Mouse (Mus musculus): Measurements from ENCODE around the gene Stx6. TPM values are rescaled to one million over a fixed set of nuclear protein-coding genes. Genes with fewer than 3 reads are reported as not detected.

The Stx6 gene
- polyA plus RNA-seq, 1 experiment = not detected

GRCm38 (mm10) chr1:155216844-155217243 is 58.3 kb downstream of the Stx6 start:
- WGBS = 72% methylated on average over 6 of the region's 6 CpGs
- Histone ChIP-seq H3K4me1 (ENCODE audit: control insufficient read depth, insufficient read depth, low read length) (peaks cover 53% of the 10 kb centered on the region), H3K4me3 (ENCODE audit: insufficient read depth, low read depth, low read length) (no peak overlapping the region), H3K27ac (ENCODE audit: insufficient read depth, low read depth, low read length) (no peak overlapping the region)
- TF ChIP-seq CTCF (IDR thresholded peaks at IDR 0.05; ENCODE audit: insufficient read depth, low read depth, low read length) (no peak), POLR2A (IDR thresholded peaks at IDR 0.05; ENCODE audit: insufficient read depth, low read depth, low read length) (no peak)

- WGBS = 53% methylated on average over 9 of the region's 9 CpGs
- H3K4me1 ChIP-seq (ENCODE audit: control insufficient read depth, insufficient read depth, low read length) = peaks cover 50% of the 10 kb centered on the region
- H3K4me3 ChIP-seq (ENCODE audit: insufficient read depth, low read depth, low read length) = no peak overlapping the region
- peak; percentile 72 for TF ChIP-seq CTCF (IDR thresholded peaks at IDR 0.05; ENCODE audit: insufficient read depth, low read depth, low read length)
- TF ChIP-seq POLR2A (IDR thresholded peaks at IDR 0.05; ENCODE audit: insufficient read depth, low read depth, low read length) = no peak
- no peak overlapping the region for H3K27ac ChIP-seq (ENCODE audit: insufficient read depth, low read depth, low read length)
Observed at GRCm38 (mm10) chr1:155217865-155218541, 59.5 kb downstream of the Stx6 start.

GRCm38 (mm10) chr1:155218924-155219323 is 60.4 kb downstream of the Stx6 start:
- no peak overlapping the region for H3K27ac ChIP-seq (ENCODE audit: insufficient read depth, low read depth, low read length)
- H3K4me3 ChIP-seq (ENCODE audit: insufficient read depth, low read depth, low read length) = no peak overlapping the region
- no peak for TF ChIP-seq POLR2A (IDR thresholded peaks at IDR 0.05; ENCODE audit: insufficient read depth, low read depth, low read length)
- no peak for TF ChIP-seq CTCF (IDR thresholded peaks at IDR 0.05; ENCODE audit: insufficient read depth, low read depth, low read length)
- peaks cover 49% of the 10 kb centered on the region for H3K4me1 ChIP-seq (ENCODE audit: control insufficient read depth, insufficient read depth, low read length)
- WGBS = 72% methylated on average over 5 of the region's 5 CpGs

GRCm38 (mm10) chr1:155222101-155222669 is 63.7 kb downstream of the Stx6 start:
- no peak for TF ChIP-seq POLR2A (IDR thresholded peaks at IDR 0.05; ENCODE audit: insufficient read depth, low read depth, low read length)
- Histone ChIP-seq H3K4me1 (ENCODE audit: control insufficient read depth, insufficient read depth, low read length) (peaks cover 28% of the 10 kb centered on the region), H3K27ac (ENCODE audit: insufficient read depth, low read depth, low read length) (no peak overlapping the region), H3K4me3 (ENCODE audit: insufficient read depth, low read depth, low read length) (no peak overlapping the region)
- 47% methylated on average over 11 of the region's 11 CpGs for WGBS

DNA sequence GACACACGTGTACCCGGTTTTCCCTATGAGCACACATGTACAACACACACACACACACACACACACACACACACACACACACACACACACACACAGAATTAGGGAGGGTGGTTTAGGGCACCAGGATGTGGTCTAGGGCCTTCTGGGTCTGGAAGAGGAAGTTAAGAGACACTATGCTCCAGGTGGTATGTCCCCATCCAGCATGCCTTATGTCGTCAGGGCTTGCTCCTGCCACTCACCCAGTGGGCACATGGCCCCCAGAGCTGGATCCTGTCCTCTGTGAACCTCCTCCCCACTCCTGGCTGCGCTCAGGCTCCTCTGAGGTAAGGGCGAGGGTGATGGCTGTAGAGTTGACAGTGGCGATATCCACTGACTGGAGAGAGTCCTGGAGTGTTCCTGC is 64.5 kb downstream of the Stx6 start:
- TF ChIP-seq CTCF (IDR thresholded peaks at IDR 0.05; ENCODE audit: insufficient read depth, low read depth, low read length) (no peak), POLR2A (IDR thresholded peaks at IDR 0.05; ENCODE audit: insufficient read depth, low read depth, low read length) (no peak)
- WGBS = 91% methylated on average over 6 of the region's 6 CpGs
- Histone ChIP-seq H3K27ac (ENCODE audit: insufficient read depth, low read depth, low read length) (no peak overlapping the region), H3K4me3 (ENCODE audit: insufficient read depth, low read depth, low read length) (no peak overlapping the region), H3K4me1 (ENCODE audit: control insufficient read depth, insufficient read depth, low read length) (peaks cover 29% of the 10 kb centered on the region)

GRCm38 (mm10) chr1:155223849-155224554 is 65.5 kb downstream of the Stx6 start:
- H3K4me1 ChIP-seq (ENCODE audit: control insufficient read depth, insufficient read depth, low read length) = peaks cover 31% of the 10 kb centered on the region
- no peak for TF ChIP-seq POLR2A (IDR thresholded peaks at IDR 0.05; ENCODE audit: insufficient read depth, low read depth, low read length)
- peak; percentile 78 for TF ChIP-seq CTCF (IDR thresholded peaks at IDR 0.05; ENCODE audit: insufficient read depth, low read depth, low read length)
- WGBS = 29% methylated on average over 16 of the region's 16 CpGs
- no peak overlapping the region for H3K4me3 ChIP-seq (ENCODE audit: insufficient read depth, low read depth, low read length)
- no peak overlapping the region for H3K27ac ChIP-seq (ENCODE audit: insufficient read depth, low read depth, low read length)

GRCm38 (mm10) chr1:155229464-155230411 is 71.2 kb downstream of the Stx6 start:
- WGBS = 30% methylated on average over 14 of the region's 14 CpGs
- TF ChIP-seq POLR2A (IDR thresholded peaks at IDR 0.05; ENCODE audit: insufficient read depth, low read depth, low read length) = no peak
- TF ChIP-seq CTCF (IDR thresholded peaks at IDR 0.05; ENCODE audit: insufficient read depth, low read depth, low read length) = no peak
- H3K4me1 ChIP-seq (ENCODE audit: control insufficient read depth, insufficient read depth, low read length) = peaks cover 39% of the 10 kb centered on the region

DNA sequence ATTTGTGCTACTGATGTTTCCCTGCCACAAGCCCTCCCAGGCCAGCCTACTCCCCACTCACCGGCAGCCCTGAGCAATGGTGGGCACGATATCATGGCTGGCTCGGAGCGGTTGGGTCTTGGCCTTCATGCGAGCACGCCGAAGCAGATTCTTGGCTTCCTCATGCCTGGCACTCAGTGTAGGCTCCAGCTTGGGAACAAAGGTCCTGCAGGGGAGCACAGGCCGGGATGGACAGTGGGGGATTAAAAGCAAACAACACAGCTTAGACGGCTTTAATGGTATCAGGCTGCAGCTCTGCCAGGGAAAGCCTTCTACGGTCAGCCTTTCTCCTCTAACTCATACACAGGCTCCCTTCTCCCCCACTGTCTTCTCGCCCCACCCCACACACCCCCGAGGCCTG is 73.9 kb downstream of the Stx6 start:
- H3K4me1 ChIP-seq (ENCODE audit: control insufficient read depth, insufficient read depth, low read length) = peaks cover 54% of the 10 kb centered on the region
- no peak overlapping the region for H3K27ac ChIP-seq (ENCODE audit: insufficient read depth, low read depth, low read length)
- no peak for TF ChIP-seq POLR2A (IDR thresholded peaks at IDR 0.05; ENCODE audit: insufficient read depth, low read depth, low read length)
- TF ChIP-seq CTCF (IDR thresholded peaks at IDR 0.05; ENCODE audit: insufficient read depth, low read depth, low read length) = no peak
- 57% methylated on average over 12 of the region's 12 CpGs for WGBS
- H3K4me3 ChIP-seq (ENCODE audit: insufficient read depth, low read depth, low read length) = no peak overlapping the region

More at GRCm38 (mm10) chr1:155229464-155230411, 71.2 kb downstream of the Stx6 start:
- Histone ChIP-seq H3K27ac (ENCODE audit: insufficient read depth, low read depth, low read length) (peak overlapping the region; percentile 66), H3K4me3 (ENCODE audit: insufficient read depth, low read depth, low read length) (no peak overlapping the region)
